Mouse (Mus musculus): ENCODE data around the gene Cd300c2. TPM values are rescaled to one million over a fixed set of nuclear protein-coding genes. Genes with fewer than 3 reads are reported as not detected.
"Not testable (repeated sequence)": the region's sequence is repeated elsewhere in the genome, so short reads cannot be mapped to it uniquely, and the experiment has no call there.

Gene Cd300c2
- total RNA-seq (2014; rRNA removed): 0.66 and 0.77 TPM in 2 replicates
- 1.5 and 1.9 TPM in 2 replicates for polyA plus RNA-seq (2015; fragmentation: Nextera tagmentation; extraction: Ambion mirVana)

GRCm38 (mm10) chr11:115001474-115002040 lies at the start of gene Cd300c2:
Cd300c2 (minus strand) TSS chr11:115001880.
- no peak within 1 kb of the TSS for H3K4me2 ChIP-seq (ENCODE audit: low read depth, low read length, poor library complexity, severe bottlenecking)
- H3K27ac ChIP-seq (ENCODE audit: low read depth, low read length): no peak within 1 kb of the TSS
- H3K36me3 ChIP-seq (ENCODE audit: insufficient read depth, low read length): no peaks in the 10 kb centered on the region
- no peaks in the 10 kb centered on the region for H3K9me3 ChIP-seq (ENCODE audit: low read length)
- H3K4me3 ChIP-seq (ENCODE audit: low read depth, low read length): no peak within 1 kb of the TSS
- H3K4me1 ChIP-seq (ENCODE audit: insufficient read depth, low read length): no peaks in the 10 kb centered on the region
- H3K9ac ChIP-seq (replicated peaks; ENCODE audit: low read length, poor library complexity, severe bottlenecking): no peak within 1 kb of the TSS
- TF ChIP-seq CTCF (IDR thresholded peaks at IDR 0.05): no peak
- WGBS: 82% methylated on average over 7 of the region's 7 CpGs
- ATAC-seq (ENCODE audit: low FRiP score): no peak
- no peak for DNase-seq (ENCODE audit: low spot score)
- no peaks in the 10 kb centered on the region for H3K27me3 ChIP-seq (ENCODE audit: insufficient read depth, low read length)

- peak; percentile 53 for TF ChIP-seq CTCF (IDR thresholded peaks at IDR 0.05)
- Histone ChIP-seq H3K36me3 (ENCODE audit: insufficient read depth, low read length) (no peaks in the 10 kb centered on the region), H3K4me3 (ENCODE audit: low read depth, low read length) (no peak overlapping the region), H3K27ac (ENCODE audit: low read depth, low read length) (no peak overlapping the region), H3K9ac (replicated peaks; ENCODE audit: low read length, poor library complexity, severe bottlenecking) (no peak overlapping the region), H3K27me3 (ENCODE audit: insufficient read depth, low read length) (no peaks in the 10 kb centered on the region), H3K4me2 (ENCODE audit: low read depth, low read length, poor library complexity, severe bottlenecking) (no peak overlapping the region), H3K9me3 (ENCODE audit: low read length) (no peaks in the 10 kb centered on the region), H3K4me1 (ENCODE audit: insufficient read depth, low read length) (no peaks in the 10 kb centered on the region)
- DNase-seq (ENCODE audit: low spot score) (peak; percentile 28), ATAC-seq (ENCODE audit: low FRiP score) (no peak)
- WGBS: 44% methylated on average over 3 of the region's 3 CpGs
Measured at GRCm38 (mm10) chr11:115049282-115049895, 47.7 kb upstream of the Cd300c2 start.

GRCm38 (mm10) chr11:115048259-115048658 lies 46.6 kb upstream of the Cd300c2 start, which contains the start of gene Cd300ld3:
Cd300ld3 (minus strand) TSS chr11:115048409.
- TF ChIP-seq CTCF (IDR thresholded peaks at IDR 0.05): no peak
- no peak for DNase-seq (ENCODE audit: low spot score)
- no peaks in the 10 kb centered on the region for H3K9me3 ChIP-seq (ENCODE audit: low read length)
- no peak within 1 kb of the TSS for H3K4me2 ChIP-seq (ENCODE audit: low read depth, low read length, poor library complexity, severe bottlenecking)
- H3K4me3 ChIP-seq (ENCODE audit: low read depth, low read length): no peak within 1 kb of the TSS
- H3K27me3 ChIP-seq (ENCODE audit: insufficient read depth, low read length): no peaks in the 10 kb centered on the region
- 69% methylated on average over 2 of the region's 2 CpGs for WGBS
- no peaks in the 10 kb centered on the region for H3K36me3 ChIP-seq (ENCODE audit: insufficient read depth, low read length)
- no peak within 1 kb of the TSS for H3K27ac ChIP-seq (ENCODE audit: low read depth, low read length)
- H3K4me1 ChIP-seq (ENCODE audit: insufficient read depth, low read length): no peaks in the 10 kb centered on the region
- no peak for ATAC-seq (ENCODE audit: low FRiP score)
- H3K9ac ChIP-seq (replicated peaks; ENCODE audit: low read length, poor library complexity, severe bottlenecking): no peak within 1 kb of the TSS

GRCm38 (mm10) chr11:115037669-115038068 lies 36.0 kb upstream of the Cd300c2 start, which contains the start of gene Cd300ld5:
Cd300ld5 (minus strand) TSS chr11:115037769.
- not testable (repeated sequence) for H3K27me3 ChIP-seq (ENCODE audit: insufficient read depth, low read length); H3K36me3 ChIP-seq (ENCODE audit: insufficient read depth, low read length); DNase-seq (ENCODE audit: low spot score); H3K27ac ChIP-seq (ENCODE audit: low read depth, low read length); H3K4me2 ChIP-seq (ENCODE audit: low read depth, low read length, poor library complexity, severe bottlenecking); H3K4me3 ChIP-seq (ENCODE audit: low read depth, low read length); ATAC-seq (ENCODE audit: low FRiP score); H3K9ac ChIP-seq (replicated peaks; ENCODE audit: low read length, poor library complexity, severe bottlenecking); H3K4me1 ChIP-seq (ENCODE audit: insufficient read depth, low read length); H3K9me3 ChIP-seq (ENCODE audit: low read length)
- no CpG with 5 or more reads among the region's 6 CpGs for WGBS

GRCm38 (mm10) chr11:115026912-115027311 lies 25.2 kb upstream of the Cd300c2 start, which contains the start of gene Cd300ld4:
Cd300ld4 (minus strand) TSS chr11:115027012.
- not testable (repeated sequence) for H3K27ac ChIP-seq (ENCODE audit: low read depth, low read length); H3K27me3 ChIP-seq (ENCODE audit: insufficient read depth, low read length); H3K9me3 ChIP-seq (ENCODE audit: low read length); H3K4me2 ChIP-seq (ENCODE audit: low read depth, low read length, poor library complexity, severe bottlenecking); H3K9ac ChIP-seq (replicated peaks; ENCODE audit: low read length, poor library complexity, severe bottlenecking); H3K4me1 ChIP-seq (ENCODE audit: insufficient read depth, low read length); ATAC-seq (ENCODE audit: low FRiP score); DNase-seq (ENCODE audit: low spot score); H3K36me3 ChIP-seq (ENCODE audit: insufficient read depth, low read length); H3K4me3 ChIP-seq (ENCODE audit: low read depth, low read length)
- no CpG with 5 or more reads among the region's 6 CpGs for WGBS

- not testable (repeated sequence) for H3K27ac ChIP-seq (ENCODE audit: low read depth, low read length); H3K4me3 ChIP-seq (ENCODE audit: low read depth, low read length); H3K4me2 ChIP-seq (ENCODE audit: low read depth, low read length, poor library complexity, severe bottlenecking); H3K4me1 ChIP-seq (ENCODE audit: insufficient read depth, low read length); H3K27me3 ChIP-seq (ENCODE audit: insufficient read depth, low read length); DNase-seq (ENCODE audit: low spot score); H3K36me3 ChIP-seq (ENCODE audit: insufficient read depth, low read length); H3K9me3 ChIP-seq (ENCODE audit: low read length); H3K9ac ChIP-seq (replicated peaks; ENCODE audit: low read length, poor library complexity, severe bottlenecking); ATAC-seq (ENCODE audit: low FRiP score)
- WGBS: no CpG with 5 or more reads among the region's 7 CpGs
Measured at GRCm38 (mm10) chr11:115016093-115016492, 14.4 kb upstream of the Cd300c2 start, which contains the start of gene Cd300ld2. Cd300ld2 (minus strand) TSS chr11:115016193.

All from midbrain, postnatal 0 days (tissue).